Mouse (Mus musculus) cerebellum, adult 2 months (tissue): ENCODE data around the gene Fbxo39. TPM values are rescaled to one million over a fixed set of nuclear protein-coding genes. Genes with fewer than 3 reads are reported as not detected.

Experiments used
- DNase-seq, 2 experiments: peaks; one replicate each; pipeline ENCODE4 v3.0.0; 2021
- H3K27ac ChIP-seq: fragments of 200-500 bp; 2 replicates; pipeline ENCODE4 v1.5.1; 2012; ENCODE audit warnings: low read length, control low read depth, inconsistent platforms; ENCODE audit not compliant: insufficient read depth
- H3K27me3 ChIP-seq: fragments of 200-500 bp; 2 replicates; pipeline ENCODE4 v1.6.1; 2012; ENCODE audit warnings: inconsistent platforms, mild to moderate bottlenecking, low read length, moderate library complexity; ENCODE audit not compliant: control insufficient read depth, insufficient read depth
- H3K4me1 ChIP-seq: fragments of 200-500 bp; 2 replicates; pipeline ENCODE4 v1.6.1; 2011; ENCODE audit warnings: low read length; ENCODE audit not compliant: control insufficient read depth, insufficient read depth
- H3K4me3 ChIP-seq: fragments of 200-500 bp; replicated peaks from 2 replicates; pipeline ENCODE3; 2011; ENCODE audit warnings: mild to moderate bottlenecking, low read depth, low read length, control low read depth; ENCODE audit not compliant: insufficient read depth
- CTCF ChIP-seq: fragments of 200-500 bp; IDR thresholded peaks from 2 replicates; pipeline ENCODE4 v1.5.1; 2011; ENCODE audit warnings: low read depth, mild to moderate bottlenecking, control low read depth, low read length, moderate library complexity, borderline replicate concordance; ENCODE audit not compliant: insufficient read depth
- POLR2A ChIP-seq: fragments of 200-500 bp; IDR thresholded peaks from 2 replicates; pipeline ENCODE4 v1.6.1; 2011; ENCODE audit warnings: low read length, control low read depth, borderline replicate concordance; ENCODE audit not compliant: insufficient read depth
- WGBS: fragments of 180-500 bp; shearing (Covaris S2); methylation state at CpG from one replicate; pipeline ENCODE4 v1.1.7; 2018; 5-methylcytosine and 5-hydroxymethylcytosine counted together
- polyA plus RNA-seq: library from polyadenylated mRNA; depleted of rRNA; stranded (reverse); fragments of >200 nt; gene quantifications from 2 replicates; pipeline ENCODE4 v1.2.3, GENCODE M21; 2012

Gene Fbxo39
- polyA plus RNA-seq, 1 experiment = not detected

GRCm38 (mm10) chr11:72281852-72282400 lies 32.3 kb upstream of the Fbxo39 start:
- Histone ChIP-seq H3K4me3 (no peak overlapping the region), H3K27me3 (no peaks in the 10 kb centered on the region), H3K4me1 (no peaks in the 10 kb centered on the region), H3K27ac (no peak overlapping the region)
- no peak for DNase-seq
- WGBS = 14% methylated on average over 5 of the region's 5 CpGs
- no peak for TF ChIP-seq CTCF
- no peak for TF ChIP-seq POLR2A

DNA sequence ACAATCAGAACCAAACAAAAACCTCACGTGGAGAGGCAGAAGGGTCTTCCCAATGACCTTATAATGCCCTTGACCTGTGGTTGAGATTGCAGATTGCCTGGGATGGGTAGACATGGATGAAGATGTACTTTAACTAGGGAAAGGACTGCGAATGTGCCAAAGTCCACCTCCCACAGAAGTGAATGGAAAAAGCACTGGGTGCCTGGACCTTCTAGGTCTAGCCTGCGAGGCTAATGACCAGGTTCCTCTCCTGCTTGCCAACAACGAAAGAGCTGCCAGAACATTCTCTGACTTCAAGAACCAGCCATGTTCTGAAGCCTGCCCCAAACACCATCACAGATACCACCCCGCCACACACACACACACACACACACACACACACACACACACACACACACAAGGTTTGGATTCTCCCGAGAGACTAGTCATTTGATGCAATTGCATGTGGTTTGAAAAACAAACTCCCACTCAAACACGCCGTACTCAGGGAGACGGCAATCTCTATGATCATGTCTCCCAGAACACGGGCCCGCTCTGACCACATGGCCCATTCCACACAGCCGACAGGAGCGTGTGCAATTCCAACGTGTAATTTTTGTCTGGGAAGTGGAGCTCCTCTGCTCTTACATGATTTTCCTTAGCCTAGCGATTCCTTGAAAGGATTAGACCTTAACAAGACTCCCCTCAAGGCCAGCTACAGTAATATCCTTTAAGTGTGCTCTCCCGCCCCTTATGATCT lies 30.6 kb upstream of the Fbxo39 start:
- 86% methylated on average over 16 of the region's 16 CpGs for WGBS
- H3K4me3 ChIP-seq = no peak overlapping the region
- H3K27ac ChIP-seq = no peak overlapping the region
- H3K4me1 ChIP-seq = no peaks in the 10 kb centered on the region
- no peak for DNase-seq
- H3K27me3 ChIP-seq = no peaks in the 10 kb centered on the region
- TF ChIP-seq CTCF (no peak), POLR2A (no peak)

GRCm38 (mm10) chr11:72284532-72285182 lies 29.6 kb upstream of the Fbxo39 start:
- no peak overlapping the region for H3K4me3 ChIP-seq
- TF ChIP-seq CTCF (no peak), POLR2A (no peak)
- no peak for DNase-seq
- WGBS = 74% methylated on average over 14 of the region's 14 CpGs
- H3K27me3 ChIP-seq = no peaks in the 10 kb centered on the region
- H3K27ac ChIP-seq = no peak overlapping the region
- no peaks in the 10 kb centered on the region for H3K4me1 ChIP-seq

DNA sequence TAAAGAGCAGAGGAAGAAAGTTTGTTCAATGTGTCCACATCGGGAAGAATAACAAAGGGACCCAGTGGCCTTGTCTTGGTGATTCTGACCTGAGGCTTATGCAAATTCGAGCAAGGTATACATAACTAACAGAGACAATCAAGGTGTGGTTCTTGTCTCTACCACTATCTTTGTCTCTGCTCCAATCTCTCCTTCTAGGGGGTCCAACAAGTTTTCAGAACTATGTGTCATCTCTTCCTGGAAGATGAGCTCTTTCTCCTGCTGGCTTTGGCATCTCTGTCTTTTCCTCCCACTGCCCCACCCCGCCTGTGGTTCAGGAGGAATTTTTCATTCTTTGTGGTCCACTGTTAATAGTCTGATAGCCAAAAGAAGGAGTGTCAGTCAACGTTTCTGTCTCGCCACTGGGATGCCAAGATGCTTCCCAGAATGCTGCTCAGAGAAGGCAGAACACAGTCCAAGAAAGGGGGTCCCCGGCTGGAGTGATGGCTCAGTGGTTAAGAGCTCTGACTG lies 28.2 kb upstream of the Fbxo39 start:
- no peak for DNase-seq
- no peak overlapping the region for H3K27ac ChIP-seq
- TF ChIP-seq CTCF (no peak), POLR2A (no peak)
- 59% methylated on average over 6 of the region's 6 CpGs for WGBS
- H3K4me3 ChIP-seq = no peak overlapping the region
- H3K4me1 ChIP-seq = no peaks in the 10 kb centered on the region
- H3K27me3 ChIP-seq = no peaks in the 10 kb centered on the region

DNA sequence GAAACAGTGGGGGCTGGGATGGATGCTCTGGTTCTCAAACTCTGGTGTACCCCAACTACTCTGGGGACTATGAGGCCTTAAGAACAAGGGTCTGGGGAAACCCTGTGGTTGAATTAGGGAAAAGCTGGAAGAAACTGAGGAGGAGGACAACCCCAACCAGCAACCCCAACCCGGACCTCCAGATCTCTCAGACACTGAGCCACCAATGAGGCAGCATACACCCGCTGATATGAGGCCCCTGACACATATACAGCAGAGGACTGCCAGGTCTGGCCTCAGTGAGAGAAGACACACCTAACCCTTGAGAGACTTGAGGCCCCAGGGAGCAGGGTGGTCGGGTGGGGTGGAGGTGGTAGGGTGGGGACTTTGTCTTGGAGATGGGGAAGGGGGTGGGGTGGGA lies 27.6 kb upstream of the Fbxo39 start:
- no peak for TF ChIP-seq CTCF
- no peak for TF ChIP-seq POLR2A
- Histone ChIP-seq H3K27ac (no peak overlapping the region), H3K27me3 (no peaks in the 10 kb centered on the region), H3K4me1 (no peaks in the 10 kb centered on the region), H3K4me3 (no peak overlapping the region)
- WGBS = 82% methylated on average over 3 of the region's 3 CpGs
- DNase-seq = no peak

GRCm38 (mm10) chr11:72287126-72287525 lies 27.1 kb upstream of the Fbxo39 start:
- no peaks in the 10 kb centered on the region for H3K27me3 ChIP-seq
- TF ChIP-seq POLR2A (no peak), CTCF (no peak)
- no peak overlapping the region for H3K27ac ChIP-seq
- no peak for DNase-seq
- H3K4me1 ChIP-seq = no peaks in the 10 kb centered on the region
- WGBS = 86% methylated on average over 2 of the region's 2 CpGs
- no peak overlapping the region for H3K4me3 ChIP-seq

- 83% methylated on average over 3 of the region's 3 CpGs for WGBS
- no peak overlapping the region for H3K27ac ChIP-seq
- TF ChIP-seq CTCF = no peak
- no peak for TF ChIP-seq POLR2A
- no peaks in the 10 kb centered on the region for H3K27me3 ChIP-seq
- no peak for DNase-seq
- H3K4me1 ChIP-seq = no peaks in the 10 kb centered on the region
- H3K4me3 ChIP-seq = no peak overlapping the region
Observed at GRCm38 (mm10) chr11:72287543-72287942, 26.7 kb upstream of the Fbxo39 start.
